Mouse (Mus musculus) liver, embryonic 16.5 days (tissue): ENCODE results near the gene Rfx8. TPM values are rescaled to one million over a fixed set of nuclear protein-coding genes. Genes with fewer than 3 reads are reported as not detected.

Source experiments
- ATAC-seq: fragments of 200-750 bp; cut with Nextera tagmentation; 2 replicates; pipeline ENCODE4 v1.8.0; 2017; ENCODE audit warnings: low read depth, mild to moderate bottlenecking, moderate number of reproducible peaks, moderate library complexity
- H3K27ac ChIP-seq: fragments of 300-500 bp; sonication (generic); 2 replicates; pipeline ENCODE4 v1.5.1; 2014; ENCODE audit warnings: mild to moderate bottlenecking, low read length
- H3K27me3 ChIP-seq: fragments of 300-500 bp; sonication (generic); 2 replicates; pipeline ENCODE4 v1.6.1; 2014; ENCODE audit warnings: low read depth, low read length, mixed read lengths; ENCODE audit not compliant: control insufficient read depth, insufficient read depth
- H3K36me3 ChIP-seq: fragments of 300-500 bp; sonication (generic); 2 replicates; pipeline ENCODE4 v1.6.1; 2014; ENCODE audit warnings: mild to moderate bottlenecking; ENCODE audit not compliant: control insufficient read depth, insufficient read depth
- H3K4me1 ChIP-seq: fragments of 300-500 bp; sonication (generic); 2 replicates; pipeline ENCODE4 v1.6.1; 2014; ENCODE audit warnings: low read depth, low read length, mixed read lengths; ENCODE audit not compliant: control insufficient read depth
- H3K4me2 ChIP-seq: fragments of 300-500 bp; sonication (generic); 2 replicates; pipeline ENCODE4 v1.6.1; 2014; ENCODE audit warnings: low read depth, low read length, mixed read lengths
- H3K4me3 ChIP-seq: fragments of 300-500 bp; sonication (generic); 2 replicates; pipeline ENCODE4 v1.5.1; 2014; ENCODE audit warnings: low read depth, mild to moderate bottlenecking, low read length
- H3K9ac ChIP-seq: fragments of 300-500 bp; sonication (generic); 2 replicates; pipeline ENCODE4 v1.6.1; 2014; ENCODE audit warnings: low read depth, low read length
- H3K9me3 ChIP-seq: fragments of 300-500 bp; sonication (generic); replicated peaks from 2 replicates; pipeline ENCODE4 v1.6.1; 2016; ENCODE audit warnings: low read length; ENCODE audit not compliant: control insufficient read depth
- WGBS: fragments of 180-500 bp; shearing (Covaris S2); extraction: QIAGEN DNeasy Blood & Tissue Kit; methylation state at CpG from one replicate; pipeline ENCODE4 v1.1.7; 2014; ENCODE audit not compliant: insufficient replicate concordance; 5-methylcytosine and 5-hydroxymethylcytosine counted together
- polyA plus RNA-seq: library from polyadenylated mRNA; unstranded; fragments of >200 nt; fragmentation: Nextera tagmentation; extraction: Ambion mirVana; gene quantifications from 2 replicates; pipeline ENCODE4 v1.2.1, GENCODE M21; 2015

Rfx8 gene
- polyA plus RNA-seq, 1 experiment from 2014 or later: 0.14 TPM

- Histone ChIP-seq H3K4me3 (no peak overlapping the region), H3K27ac (no peak overlapping the region), H3K36me3 (no peaks in the 10 kb centered on the region), H3K27me3 (no peaks in the 10 kb centered on the region), H3K4me2 (no peak overlapping the region), H3K9ac (no peak overlapping the region), H3K9me3 (no peaks in the 10 kb centered on the region), H3K4me1 (peaks cover 2% of the 10 kb centered on the region)
- ATAC-seq: no peak
- WGBS: 41% methylated on average over 4 of the region's 4 CpGs
Observed at GRCm38 (mm10) chr1:39691061-39691460, 29.7 kb downstream of the Rfx8 start.

- no peaks in the 10 kb centered on the region for H3K4me1 ChIP-seq
Observed at GRCm38 (mm10) chr1:39688573-39688972, 32.2 kb downstream of the Rfx8 start.

DNA sequence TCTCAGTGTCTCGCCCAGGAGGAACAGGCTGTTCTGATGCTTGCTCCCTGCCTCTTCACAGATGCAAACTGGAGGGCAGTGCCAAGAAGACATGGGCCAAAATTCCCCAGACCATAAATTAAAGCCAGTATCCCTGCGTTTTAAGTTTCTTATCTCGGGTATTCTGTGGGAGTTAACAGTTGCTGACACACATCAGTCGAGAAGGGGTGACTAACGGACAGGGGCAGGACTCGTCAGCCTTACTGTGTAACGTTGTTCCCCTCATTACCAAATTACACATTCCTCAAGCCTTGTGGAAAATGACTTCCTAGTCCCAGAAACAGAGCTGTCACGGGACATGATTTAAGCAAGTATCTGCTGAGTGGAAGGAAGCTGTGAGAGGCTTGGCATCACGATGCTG, 33.5 kb downstream of the Rfx8 start:
- no peak overlapping the region for H3K27ac ChIP-seq
- 34% methylated on average over 9 of the region's 9 CpGs for WGBS
- H3K4me2 ChIP-seq: no peak overlapping the region
- no peaks in the 10 kb centered on the region for H3K27me3 ChIP-seq
- no peak overlapping the region for H3K4me3 ChIP-seq
- H3K4me1 ChIP-seq: no peaks in the 10 kb centered on the region
- no peaks in the 10 kb centered on the region for H3K36me3 ChIP-seq
- H3K9ac ChIP-seq: no peak overlapping the region
- H3K9me3 ChIP-seq: no peaks in the 10 kb centered on the region
- no peak for ATAC-seq

More at GRCm38 (mm10) chr1:39688573-39688972, 32.2 kb downstream of the Rfx8 start:
- no peaks in the 10 kb centered on the region for H3K36me3 ChIP-seq
- no peaks in the 10 kb centered on the region for H3K27me3 ChIP-seq
- no peaks in the 10 kb centered on the region for H3K9me3 ChIP-seq
- no peak for ATAC-seq
- WGBS: 45% methylated on average over 6 of the region's 6 CpGs
- H3K4me3 ChIP-seq: no peak overlapping the region
- no peak overlapping the region for H3K9ac ChIP-seq
- no peak overlapping the region for H3K27ac ChIP-seq
- H3K4me2 ChIP-seq: no peak overlapping the region

GRCm38 (mm10) chr1:39685841-39686240, 35.0 kb downstream of the Rfx8 start:
- WGBS: 3% methylated on average over 1 of the region's 1 CpGs
- Histone ChIP-seq H3K36me3 (no peaks in the 10 kb centered on the region), H3K4me1 (no peaks in the 10 kb centered on the region), H3K9me3 (no peaks in the 10 kb centered on the region), H3K27me3 (no peaks in the 10 kb centered on the region), H3K27ac (no peak overlapping the region), H3K4me2 (no peak overlapping the region), H3K9ac (no peak overlapping the region), H3K4me3 (no peak overlapping the region)
- ATAC-seq: no peak

GRCm38 (mm10) chr1:39681638-39682037, 39.2 kb downstream of the Rfx8 start:
- Histone ChIP-seq H3K4me3 (no peak overlapping the region), H3K4me1 (no peaks in the 10 kb centered on the region), H3K9ac (no peak overlapping the region), H3K36me3 (no peaks in the 10 kb centered on the region), H3K27ac (no peak overlapping the region), H3K27me3 (no peaks in the 10 kb centered on the region), H3K4me2 (no peak overlapping the region), H3K9me3 (no peaks in the 10 kb centered on the region)
- no peak for ATAC-seq
- 73% methylated on average over 5 of the region's 5 CpGs for WGBS

DNA sequence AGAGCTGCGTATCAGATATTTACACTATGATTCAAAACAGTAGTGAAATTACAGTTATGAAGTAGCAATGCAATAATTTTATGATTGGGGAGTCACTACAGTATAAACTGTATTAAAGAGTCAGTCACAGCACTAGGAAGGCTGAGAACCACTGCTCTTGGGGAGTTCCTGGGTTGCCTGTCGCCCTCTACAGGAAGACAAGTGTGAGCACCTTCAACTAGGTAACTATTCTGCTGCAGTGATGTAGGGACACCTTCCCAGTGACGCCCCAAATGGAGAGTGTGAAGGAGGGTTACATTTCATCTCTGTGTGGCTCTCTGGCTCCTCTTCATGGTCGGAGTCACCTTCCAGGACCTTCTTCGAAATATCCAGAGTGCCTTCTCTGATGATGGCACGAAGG, 40.3 kb downstream of the Rfx8 start:
- no peak overlapping the region for H3K9ac ChIP-seq
- no peak overlapping the region for H3K4me3 ChIP-seq
- no peak overlapping the region for H3K27ac ChIP-seq
- H3K4me1 ChIP-seq: no peaks in the 10 kb centered on the region
- no peak overlapping the region for H3K4me2 ChIP-seq
- H3K9me3 ChIP-seq: no peaks in the 10 kb centered on the region
- H3K27me3 ChIP-seq: no peaks in the 10 kb centered on the region
- no peak for ATAC-seq
- no peaks in the 10 kb centered on the region for H3K36me3 ChIP-seq
- 50% methylated on average over 6 of the region's 6 CpGs for WGBS

DNA sequence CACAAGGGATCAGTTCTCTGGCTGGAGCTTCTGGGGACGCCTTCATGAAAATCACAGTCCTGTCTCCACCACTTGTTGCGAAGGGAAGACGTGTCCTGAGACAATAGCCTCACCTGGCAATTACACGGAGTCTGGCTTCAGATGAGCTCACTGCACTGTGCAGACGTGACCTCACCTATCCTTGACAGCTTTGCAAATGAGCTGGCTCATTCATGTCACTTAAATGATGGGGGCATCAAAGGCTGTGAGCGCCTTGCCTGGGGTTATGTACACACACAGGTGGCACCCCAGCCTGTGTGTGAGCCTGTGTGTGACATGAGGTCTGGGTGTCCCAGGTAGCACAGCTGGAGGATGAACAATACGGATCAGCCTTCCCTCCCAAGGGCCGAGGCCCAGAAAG, 41.9 kb downstream of the Rfx8 start:
- Histone ChIP-seq H3K36me3 (no peaks in the 10 kb centered on the region), H3K27me3 (no peaks in the 10 kb centered on the region), H3K4me3 (no peak overlapping the region), H3K4me2 (no peak overlapping the region), H3K27ac (no peak overlapping the region), H3K4me1 (no peaks in the 10 kb centered on the region), H3K9me3 (no peaks in the 10 kb centered on the region), H3K9ac (no peak overlapping the region)
- 56% methylated on average over 8 of the region's 8 CpGs for WGBS
- ATAC-seq: no peak

- H3K36me3 ChIP-seq: no peaks in the 10 kb centered on the region
- H3K4me2 ChIP-seq: no peak overlapping the region
- no peak overlapping the region for H3K9ac ChIP-seq
- no peaks in the 10 kb centered on the region for H3K4me1 ChIP-seq
- 66% methylated on average over 5 of the region's 5 CpGs for WGBS
- no peak overlapping the region for H3K27ac ChIP-seq
- no peaks in the 10 kb centered on the region for H3K9me3 ChIP-seq
- H3K4me3 ChIP-seq: no peak overlapping the region
- H3K27me3 ChIP-seq: no peaks in the 10 kb centered on the region
- ATAC-seq: no peak
Observed at GRCm38 (mm10) chr1:39676221-39676876, 44.4 kb downstream of the Rfx8 start.

DNA sequence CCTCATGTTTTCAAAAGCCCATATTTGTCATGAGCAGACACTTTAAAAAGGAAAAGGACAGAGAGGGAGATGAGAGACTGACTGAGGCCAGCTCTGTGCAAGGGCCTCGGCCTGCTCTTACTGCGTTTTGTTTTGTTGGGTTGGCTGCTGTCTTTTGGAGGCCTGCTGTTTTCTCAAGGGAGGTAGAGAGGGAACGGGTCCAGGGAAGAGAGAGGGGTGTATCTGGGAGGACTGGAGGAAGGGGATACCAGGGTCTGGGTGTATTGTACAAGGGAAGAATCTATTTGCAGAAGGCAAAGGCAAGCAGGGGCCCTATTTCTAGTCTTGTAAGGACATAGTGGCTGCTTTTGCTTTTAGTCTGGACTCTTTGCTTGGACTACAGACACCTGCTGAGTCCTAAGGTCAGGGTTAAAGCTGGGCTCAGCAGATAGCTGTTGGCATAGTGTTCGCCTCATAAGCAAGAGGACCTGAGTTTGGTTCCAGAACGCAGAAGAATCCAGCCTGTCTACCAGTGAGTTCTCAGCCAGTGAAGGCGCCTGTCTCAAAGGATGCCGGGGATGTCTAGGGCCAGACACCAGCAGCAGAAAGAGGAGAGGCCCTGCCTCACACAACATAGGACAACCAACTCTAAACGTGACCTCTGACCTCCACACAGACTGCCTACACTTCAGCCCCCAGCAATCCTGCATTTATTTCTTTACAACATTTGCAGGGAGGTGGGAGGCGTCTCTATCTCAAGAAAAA, 48.3 kb downstream of the Rfx8 start:
- H3K9ac ChIP-seq: no peak overlapping the region
- H3K27me3 ChIP-seq: no peaks in the 10 kb centered on the region
- no peak overlapping the region for H3K27ac ChIP-seq
- H3K36me3 ChIP-seq: no peaks in the 10 kb centered on the region
- H3K4me3 ChIP-seq: no peak overlapping the region
- ATAC-seq: no peak
- no peaks in the 10 kb centered on the region for H3K4me1 ChIP-seq
- 73% methylated on average over 9 of the region's 9 CpGs for WGBS
- H3K9me3 ChIP-seq: no peaks in the 10 kb centered on the region
- no peak overlapping the region for H3K4me2 ChIP-seq
